ENCODE assay signal across 8 mouse cellular contexts in the genomic region with DNA sequence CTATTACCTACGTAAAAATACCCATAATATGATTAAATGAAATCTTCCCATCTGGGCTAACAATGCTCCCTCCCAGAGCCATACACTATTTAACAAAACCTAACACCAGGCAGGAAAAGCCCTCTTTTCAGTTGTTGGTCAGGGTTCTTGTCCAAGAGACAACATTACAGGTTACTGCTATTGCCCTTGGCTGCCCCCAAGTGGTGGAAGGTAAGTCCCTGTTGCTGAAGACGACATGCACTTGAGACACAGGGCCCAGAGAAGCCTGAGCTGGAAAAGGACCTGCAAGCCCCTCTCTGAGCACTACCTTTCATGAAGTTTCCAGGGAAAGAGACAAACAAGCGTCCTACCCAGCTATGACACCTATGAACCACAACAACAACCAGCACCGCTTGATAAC. TPM values are rescaled to one million over a fixed set of nuclear protein-coding genes. Genes with fewer than 3 reads are reported as not detected.
DNase-seq lines count a peak whose midpoint lies in the region; ATAC-seq and TF ChIP-seq lines count a peak whose summit lies in the region.

No protein-coding gene starts in this region.

- WGBS in heart, postnatal 0 days, result 53% methylated on average over 4 of the region's 4 CpGs
- WGBS in heart, embryonic 10.5 days, result 57% methylated on average over 4 of the region's 4 CpGs

- H3K27ac ChIP-seq in heart, postnatal 0 days (ENCODE audit: low read depth), result no peak overlapping the region
- H3K27ac ChIP-seq in heart, embryonic 10.5 days, result no peak overlapping the region

- peak; percentile 17 for DNase-seq in heart, postnatal 0 days (ENCODE audit: low spot score)
- DNase-seq in heart, embryonic 10.5 days (ENCODE audit: low spot score), result no peak
- peak; percentile 64 to 65 for DNase-seq in B cell, adult 2 months
- peak; percentile 32 for DNase-seq in adipocyte (ENCODE audit: low spot score)
- DNase-seq in embryo, embryonic 10.5 days (ENCODE audit: low spot score), result peak; percentile 73
- peak; percentile 73 to 86 for DNase-seq in kidney, postnatal 25 days
- DNase-seq in naive thymus-derived CD4-positive, alpha-beta T cell, adult 2 months (ENCODE audit: low read depth), result peak; percentile 54
- DNase-seq in thymus, postnatal 14 days, result peak; percentile 69

- H3K27me3 ChIP-seq in heart, postnatal 0 days (ENCODE audit: control insufficient read depth, insufficient read depth, low read length), result no peaks in the 10 kb centered on the region
- H3K27me3 ChIP-seq in heart, embryonic 10.5 days (ENCODE audit: insufficient read depth, poor library complexity, severe bottlenecking), result no peaks in the 10 kb centered on the region

- no peaks in the 10 kb centered on the region for H3K9me3 ChIP-seq in heart, postnatal 0 days (replicated peaks; ENCODE audit: control insufficient read depth, low read length)
- H3K9me3 ChIP-seq in heart, embryonic 10.5 days, result no peaks in the 10 kb centered on the region

- peaks cover 25% of the 10 kb centered on the region for H3K36me3 ChIP-seq in heart, postnatal 0 days (replicated peaks; ENCODE audit: control insufficient read depth, insufficient read depth, low read length)
- peaks cover 30% of the 10 kb centered on the region; the same call in 1 of the 2 replicates for H3K36me3 ChIP-seq in heart, embryonic 10.5 days

- no peak overlapping the region for H3K4me2 ChIP-seq in heart, postnatal 0 days (ENCODE audit: low read depth, low read length)

- no peak overlapping the region for H3K9ac ChIP-seq in heart, postnatal 0 days (replicated peaks; ENCODE audit: low read depth, low read length)

- no peaks in the 10 kb centered on the region for H3K4me1 ChIP-seq in heart, postnatal 0 days (ENCODE audit: control insufficient read depth, insufficient read depth)
- H3K4me1 ChIP-seq in heart, embryonic 10.5 days, result no peaks in the 10 kb centered on the region

- TF ChIP-seq EP300 in heart, postnatal 0 days (IDR thresholded peaks at IDR 0.05; ENCODE audit: low read depth), result no peak

- peak; percentile 71 for TF ChIP-seq CTCF in heart, postnatal 0 days (IDR thresholded peaks at IDR 0.05; ENCODE audit: low read depth)

- no peak overlapping the region for H3K4me3 ChIP-seq in heart, postnatal 0 days (ENCODE audit: low read depth, low read length)
- H3K4me3 ChIP-seq in heart, embryonic 10.5 days, result no peak overlapping the region

- no peak for ATAC-seq in heart, postnatal 0 days (ENCODE audit: insufficient read depth, low read depth)

RNA-seq across cellular contexts. Expression of a gene that starts 6.5 kb away (rescaled TPM):
- total RNA-seq in heart, postnatal 0 days (2014; rRNA removed; ENCODE audit: low replicate concordance), result 19.3 and 20.4 TPM in 2 replicates
- 10.5 and 12.4 TPM in 2 replicates for polyA plus RNA-seq in heart, postnatal 0 days (2015; fragmentation: Nextera tagmentation; extraction: Ambion mirVana)
- polyA plus RNA-seq in heart, embryonic 10.5 days (2016; fragmentation: Nextera tagmentation; extraction: Ambion mirVana), result 20.0 and 22.4 TPM in 2 replicates

RNA-seq across cellular contexts. Expression of a gene that starts 46.0 kb away (rescaled TPM):
- 51.3 and 79.7 TPM in 2 replicates for total RNA-seq in heart, postnatal 0 days (2014; rRNA removed; ENCODE audit: low replicate concordance)
- 37.5 and 38.1 TPM in 2 replicates for polyA plus RNA-seq in heart, postnatal 0 days (2015; fragmentation: Nextera tagmentation; extraction: Ambion mirVana)
- 93.6 and 114 TPM in 2 replicates for polyA plus RNA-seq in heart, embryonic 10.5 days (2016; fragmentation: Nextera tagmentation; extraction: Ambion mirVana)
